In the genomic region with DNA sequence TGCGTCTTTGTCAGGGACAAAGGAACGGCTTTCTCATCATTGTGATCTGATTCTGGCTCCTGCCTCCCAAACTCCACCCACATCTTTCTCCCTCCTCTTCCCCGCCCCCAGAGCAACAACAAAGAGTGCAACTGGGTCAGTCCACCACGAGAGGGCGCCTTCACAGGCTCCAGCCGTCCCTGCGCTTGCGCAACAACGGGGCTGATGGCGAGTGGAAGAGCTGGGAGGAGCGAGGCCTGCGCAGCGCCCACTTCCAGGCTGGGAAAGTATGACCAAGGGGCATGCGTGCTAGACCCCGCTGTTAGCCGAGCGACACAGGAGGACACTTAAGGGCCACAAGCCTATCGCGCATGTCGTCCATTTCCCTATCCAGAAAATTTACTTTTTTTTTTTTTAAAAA, we compare ENCODE assay signal across 8 mouse cellular contexts. TPM values are rescaled to one million over a fixed set of nuclear protein-coding genes. Genes with fewer than 3 reads are reported as not detected.
DNase-seq lines count a peak whose midpoint lies in the region; ATAC-seq lines count a peak whose summit lies in the region.

No protein-coding gene starts in this region.

- peak overlapping the region; percentile 54 for H3K4me2 ChIP-seq in hindbrain, embryonic 15.5 days

- H3K27ac ChIP-seq in hindbrain, embryonic 15.5 days (replicated peaks): peak overlapping the region; percentile 92

- peaks cover 20% of the 10 kb centered on the region for H3K4me1 ChIP-seq in hindbrain, embryonic 15.5 days (replicated peaks)

- H3K9me3 ChIP-seq in hindbrain, embryonic 15.5 days: no peaks in the 10 kb centered on the region

- H3K36me3 ChIP-seq in hindbrain, embryonic 15.5 days: no peaks in the 10 kb centered on the region

- ATAC-seq in hindbrain, embryonic 15.5 days (ENCODE audit: low FRiP score, low read depth): peak; percentile 94

- peak overlapping the region; percentile 26 for H3K4me3 ChIP-seq in hindbrain, embryonic 15.5 days

- peak overlapping the region; percentile 49 for H3K9ac ChIP-seq in hindbrain, embryonic 15.5 days

- no peaks in the 10 kb centered on the region for H3K27me3 ChIP-seq in hindbrain, embryonic 15.5 days

- DNase-seq in T-cell, adult 2 months (ENCODE audit: low spot score): peak; percentile 93
- DNase-seq in cerebellum, postnatal 36 days: peak; percentile 98
- peak; percentile 97 to 99 for DNase-seq in frontal cortex, postnatal 36 days (ENCODE audit: low spot score in 2 of 2)
- DNase-seq in layer of hippocampus, postnatal 36 days: peak; percentile 98 to 99
- peak; percentile 97 for DNase-seq in lung, postnatal 25 days (ENCODE audit: low spot score)
- peak; percentile 99 for DNase-seq in retina, embryonic 14.5 days (ENCODE audit: low spot score)
- peak; percentile 94 to 95 for DNase-seq in thymus, postnatal 36 days

- WGBS in hindbrain, embryonic 15.5 days: 0% methylated on average over 20 of the region's 20 CpGs

RNA-seq across cellular contexts. Expression of gene Sgca, which starts 2.8 kb away (rescaled TPM):
- polyA plus RNA-seq in hindbrain, embryonic 15.5 days (2015; fragmentation: Nextera tagmentation; extraction: Ambion mirVana): 0.19 TPM in 1 of 2 replicates, not detected in the other
- total RNA-seq in layer of hippocampus, postnatal 36 days (2021): under 1 TPM in 1 of 2 experiments, not detected in 1; 0.48 TPM

RNA-seq across cellular contexts. Expression of gene Hils1, which starts 11.6 kb away (rescaled TPM):
- not detected in 2 replicates for polyA plus RNA-seq in hindbrain, embryonic 15.5 days (2015; fragmentation: Nextera tagmentation; extraction: Ambion mirVana)
- not detected for total RNA-seq in layer of hippocampus, postnatal 36 days (2021)

RNA-seq across cellular contexts. Expression of gene Ppp1r9b, which starts 11.9 kb away (rescaled TPM):
- polyA plus RNA-seq in hindbrain, embryonic 15.5 days (2015; fragmentation: Nextera tagmentation; extraction: Ambion mirVana): 20.7 and 21.4 TPM in 2 replicates
- 100 to 1,000 TPM; 931 to 932 TPM for total RNA-seq in layer of hippocampus, postnatal 36 days (2021)

RNA-seq across cellular contexts. Expression of gene Samd14, which starts 30.7 kb away (rescaled TPM):
- polyA plus RNA-seq in hindbrain, embryonic 15.5 days (2015; fragmentation: Nextera tagmentation; extraction: Ambion mirVana): 146 and 176 TPM in 2 replicates
- 10 to 100 TPM; 43.3 to 46.5 TPM for total RNA-seq in layer of hippocampus, postnatal 36 days (2021)

RNA-seq across cellular contexts. Expression of gene Col1a1, which starts 42.9 kb away (rescaled TPM):
- 120 and 145 TPM in 2 replicates for polyA plus RNA-seq in hindbrain, embryonic 15.5 days (2015; fragmentation: Nextera tagmentation; extraction: Ambion mirVana)
- total RNA-seq in layer of hippocampus, postnatal 36 days (2021): 10 to 100 TPM; 12.0 to 18.6 TPM

Comparison
In these comparisons a context has a peak if more than half of its experiments do, and no peak if none do; other contexts are left out.
1. Peak in every context shown above with its lines: DNase-seq, ATAC-seq, H3K4me3 ChIP-seq and H3K27ac ChIP-seq.